In genomic region chr4:137739151-137739923, GRCm38 (mm10) we compare ENCODE assay signal across 8 mouse cellular contexts. TPM values are rescaled to one million over a fixed set of nuclear protein-coding genes. Genes with fewer than 3 reads are reported as not detected.
A peak's percentile ranks its signal among the peaks of the same experiment; 100 is the strongest.
DNase-seq lines count a peak whose midpoint lies in the region; ATAC-seq and TF ChIP-seq lines count a peak whose summit lies in the region.

No protein-coding gene starts in this region.

- no peak overlapping the region for H3K9ac ChIP-seq in hindbrain, embryonic 11.5 days (ENCODE audit: low read depth, low read length)
- no peak overlapping the region for H3K9ac ChIP-seq in liver, embryonic 12.5 days
- no peak overlapping the region for H3K9ac ChIP-seq in neural tube, embryonic 12.5 days

- no peak overlapping the region for H3K4me3 ChIP-seq in kidney, adult 2 months (ENCODE audit: insufficient read depth, low read depth, low read length)
- no peak overlapping the region for H3K4me3 ChIP-seq in hindbrain, embryonic 11.5 days (ENCODE audit: low read depth, low read length)
- no peak overlapping the region for H3K4me3 ChIP-seq in liver, embryonic 12.5 days
- H3K4me3 ChIP-seq in neural tube, embryonic 12.5 days, result no peak overlapping the region

- 53% methylated on average over 9 of the region's 9 CpGs for WGBS in kidney, adult 2 months
- WGBS in hindbrain, embryonic 11.5 days, result 48% methylated on average over 9 of the region's 9 CpGs
- WGBS in liver, embryonic 12.5 days (ENCODE audit: insufficient replicate concordance), result 47% methylated on average over 9 of the region's 9 CpGs
- 49% methylated on average over 9 of the region's 9 CpGs for WGBS in neural tube, embryonic 12.5 days

- no peak for TF ChIP-seq CTCF in kidney, adult 2 months (conservative IDR thresholded peaks at IDR 0.05; ENCODE audit: insufficient read depth, insufficient read length, low read depth, low read length)

- no peak overlapping the region for H3K27ac ChIP-seq in kidney, adult 2 months (ENCODE audit: insufficient read depth, low read depth, low read length)
- no peak overlapping the region for H3K27ac ChIP-seq in hindbrain, embryonic 11.5 days (ENCODE audit: low read depth, low read length)
- H3K27ac ChIP-seq in liver, embryonic 12.5 days, result no peak overlapping the region
- no peak overlapping the region for H3K27ac ChIP-seq in neural tube, embryonic 12.5 days

- no peaks in the 10 kb centered on the region for H3K36me3 ChIP-seq in kidney, adult 2 months (ENCODE audit: control insufficient read depth, insufficient read depth, low read length)
- no peaks in the 10 kb centered on the region for H3K36me3 ChIP-seq in hindbrain, embryonic 11.5 days (ENCODE audit: control insufficient read depth, insufficient read depth, low read length)
- H3K36me3 ChIP-seq in liver, embryonic 12.5 days, result no peaks in the 10 kb centered on the region
- no peaks in the 10 kb centered on the region for H3K36me3 ChIP-seq in neural tube, embryonic 12.5 days

- no peaks in the 10 kb centered on the region for H3K9me3 ChIP-seq in hindbrain, embryonic 11.5 days (ENCODE audit: control insufficient read depth, low read length)
- H3K9me3 ChIP-seq in liver, embryonic 12.5 days (replicated peaks), result no peaks in the 10 kb centered on the region
- no peaks in the 10 kb centered on the region for H3K9me3 ChIP-seq in neural tube, embryonic 12.5 days

- H3K27me3 ChIP-seq in kidney, adult 2 months (replicated peaks; ENCODE audit: control insufficient read depth, insufficient read depth, low read length), result no peaks in the 10 kb centered on the region
- no peaks in the 10 kb centered on the region for H3K27me3 ChIP-seq in hindbrain, embryonic 11.5 days (ENCODE audit: control insufficient read depth, insufficient read depth, low read length)
- H3K27me3 ChIP-seq in liver, embryonic 12.5 days (replicated peaks), result peaks cover 87% of the 10 kb centered on the region
- no peaks in the 10 kb centered on the region for H3K27me3 ChIP-seq in neural tube, embryonic 12.5 days (replicated peaks)

- H3K4me2 ChIP-seq in hindbrain, embryonic 11.5 days (replicated peaks; ENCODE audit: low read depth, low read length), result no peak overlapping the region
- peak overlapping the region; percentile 32; the same call in 1 of the 2 replicates for H3K4me2 ChIP-seq in liver, embryonic 12.5 days
- H3K4me2 ChIP-seq in neural tube, embryonic 12.5 days (replicated peaks), result peak overlapping the region; percentile 51

- peak; percentile 65 for DNase-seq in kidney, adult 2 months
- DNase-seq in kidney, adult 18-20 months, result no peak
- peak; percentile 79 to 81 for DNase-seq in cerebellum, postnatal 10 days
- peak; percentile 75 for DNase-seq in hindbrain, embryonic 11.5 days (ENCODE audit: low spot score)
- no peak for DNase-seq in gastrocnemius, postnatal 4 days (ENCODE audit: low spot score in 2 of 2)
- DNase-seq in spleen, postnatal 4 days (ENCODE audit: low spot score in 2 of 2), result no peak

- peaks cover 19% of the 10 kb centered on the region for H3K4me1 ChIP-seq in kidney, adult 2 months (ENCODE audit: control insufficient read depth, insufficient read depth, low read length)
- H3K4me1 ChIP-seq in hindbrain, embryonic 11.5 days (replicated peaks; ENCODE audit: control insufficient read depth, insufficient read depth, low read length), result peaks cover 4% of the 10 kb centered on the region; the same call in 1 of the 2 replicates
- H3K4me1 ChIP-seq in liver, embryonic 12.5 days, result peaks cover 17% of the 10 kb centered on the region
- peaks cover 9% of the 10 kb centered on the region; the same call in 1 of the 2 replicates for H3K4me1 ChIP-seq in neural tube, embryonic 12.5 days

- no peak for TF ChIP-seq POLR2A in kidney, adult 2 months (IDR thresholded peaks at IDR 0.05; ENCODE audit: low read depth, low read length)

- ATAC-seq in hindbrain, embryonic 11.5 days (ENCODE audit: low FRiP score), result peak; percentile 55
- ATAC-seq in liver, embryonic 12.5 days, result peak; percentile 42; the same call in 1 of the 2 replicates
- ATAC-seq in neural tube, embryonic 12.5 days (ENCODE audit: low FRiP score, low read depth), result peak; percentile 59

RNA-seq across cellular contexts. Expression of gene Alpl, which starts 56.8 kb away (rescaled TPM):
- polyA plus RNA-seq in kidney, adult 2 months (2012; rRNA removed), result 564 and 569 TPM in 2 replicates
- 17.4 and 21.2 TPM in 2 replicates for polyA plus RNA-seq in hindbrain, embryonic 11.5 days (2014; fragmentation: Nextera tagmentation; extraction: Ambion mirVana)
- polyA plus RNA-seq in liver, embryonic 12.5 days (2016; fragmentation: Nextera tagmentation; extraction: Ambion mirVana), result 5.1 and 6.5 TPM in 2 replicates
- polyA plus RNA-seq in neural tube, embryonic 12.5 days (2016; fragmentation: Nextera tagmentation; extraction: Ambion mirVana), result 4.5 and 6.5 TPM in 2 replicates
- total RNA-seq in gastrocnemius, postnatal 4 days (2021), result 1 to 10 TPM; 1.3 to 1.5 TPM

Comparison
In these comparisons a context has a peak if more than half of its experiments do, and no peak if none do; other contexts are left out.
1. DNase-seq: peak in kidney, adult 2 months (single experiment), cerebellum, postnatal 10 days (2 of 2) and hindbrain, embryonic 11.5 days (single experiment); none in kidney, adult 18-20 months (single experiment), gastrocnemius, postnatal 4 days (0 of 2) and spleen, postnatal 4 days (0 of 2).
2. RNA of gene Alpl, which starts 56.8 kb away (polyA plus RNA-seq): 564 to 569 TPM in kidney, adult 2 months; 17.4 to 21.2 TPM in hindbrain, embryonic 11.5 days, 5.1 to 6.5 TPM in liver, embryonic 12.5 days and 4.5 to 6.5 TPM in neural tube, embryonic 12.5 days; every median in the first group is over 10 times any median in the second.
3. Peak in every context shown above with its lines, with median percentiles within 50 percentile points of each other: ATAC-seq.